Mouse (Mus musculus) hindbrain, postnatal 0 days (tissue): ENCODE data around the gene Bcl2l11. TPM values are rescaled to one million over a fixed set of nuclear protein-coding genes. Genes with fewer than 3 reads are reported as not detected.
A peak's percentile ranks its signal among the peaks of the same experiment; 100 is the strongest.

Experiments
- ATAC-seq: fragments of 200-750 bp; cut with Nextera tagmentation; 2 replicates; pipeline ENCODE4 v1.8.0; 2017; ENCODE audit warnings: mild to moderate bottlenecking, moderate TSS enrichment, moderate library complexity
- DNase-seq: peaks from one replicate; pipeline ENCODE4 v3.0.0-alpha.2; 2015; ENCODE audit warnings: low spot score
- H3K27ac ChIP-seq: fragments of 300-500 bp; sonication (generic); 2 replicates; pipeline ENCODE4 v1.5.1; 2014; ENCODE audit warnings: mild to moderate bottlenecking
- H3K27me3 ChIP-seq: fragments of 300-500 bp; sonication (generic); 2 replicates; pipeline ENCODE4 v1.6.1; 2014; ENCODE audit warnings: low read length, mixed read lengths; ENCODE audit not compliant: insufficient read depth
- H3K36me3 ChIP-seq: fragments of 300-500 bp; sonication (generic); 2 replicates; pipeline ENCODE4 v1.6.1; 2014; ENCODE audit warnings: low read length, mixed read lengths; ENCODE audit not compliant: insufficient read depth
- H3K4me1 ChIP-seq: fragments of 300-500 bp; sonication (generic); 2 replicates; pipeline ENCODE4 v1.6.1; 2014; ENCODE audit warnings: antibody characterized with exemption, low read length, mixed read lengths; ENCODE audit not compliant: insufficient read depth
- H3K4me2 ChIP-seq: fragments of 300-500 bp; sonication (generic); 2 replicates; pipeline ENCODE4 v1.6.1; 2014; ENCODE audit warnings: low read depth, mild to moderate bottlenecking, low read length, moderate library complexity, mixed read lengths
- H3K4me3 ChIP-seq: fragments of 300-500 bp; sonication (generic); 2 replicates; pipeline ENCODE4 v1.5.1; 2014; ENCODE audit warnings: low read length
- H3K9ac ChIP-seq: fragments of 300-500 bp; sonication (generic); replicated peaks from 2 replicates; pipeline ENCODE4 v1.6.1; 2014; ENCODE audit warnings: mild to moderate bottlenecking, low read length, moderate library complexity, mixed read lengths
- H3K9me3 ChIP-seq: fragments of 300-500 bp; sonication (generic); 2 replicates; pipeline ENCODE4 v1.6.1; 2016; ENCODE audit warnings: low read length, mixed read lengths
- CTCF ChIP-seq: IDR thresholded peaks from 2 replicates; pipeline ENCODE4 v1.5.1; 2016; ENCODE audit warnings: antibody characterized with exemption, control low read depth, low read depth
- WGBS: fragments of 180-500 bp; shearing (Covaris S2); extraction: QIAGEN DNeasy Blood & Tissue Kit; methylation state at CpG from one replicate; pipeline ENCODE4 v1.1.7; 2014; 5-methylcytosine and 5-hydroxymethylcytosine counted together
- polyA plus RNA-seq: library from polyadenylated mRNA; unstranded; fragments of >200 nt; fragmentation: Nextera tagmentation; extraction: Ambion mirVana; gene quantifications from 2 replicates; pipeline ENCODE4 v1.2.1, GENCODE M21; 2015
- total RNA-seq: library from RNA; depleted of rRNA; stranded (reverse); fragments of >200 nt; gene quantifications from 2 replicates; pipeline ENCODE4 v1.2.3, GENCODE M21; 2014

Bcl2l11 gene
- total and polyA plus RNA-seq, 2 experiments from 2014 or later = 7.8 to 11.3 TPM

DNA sequence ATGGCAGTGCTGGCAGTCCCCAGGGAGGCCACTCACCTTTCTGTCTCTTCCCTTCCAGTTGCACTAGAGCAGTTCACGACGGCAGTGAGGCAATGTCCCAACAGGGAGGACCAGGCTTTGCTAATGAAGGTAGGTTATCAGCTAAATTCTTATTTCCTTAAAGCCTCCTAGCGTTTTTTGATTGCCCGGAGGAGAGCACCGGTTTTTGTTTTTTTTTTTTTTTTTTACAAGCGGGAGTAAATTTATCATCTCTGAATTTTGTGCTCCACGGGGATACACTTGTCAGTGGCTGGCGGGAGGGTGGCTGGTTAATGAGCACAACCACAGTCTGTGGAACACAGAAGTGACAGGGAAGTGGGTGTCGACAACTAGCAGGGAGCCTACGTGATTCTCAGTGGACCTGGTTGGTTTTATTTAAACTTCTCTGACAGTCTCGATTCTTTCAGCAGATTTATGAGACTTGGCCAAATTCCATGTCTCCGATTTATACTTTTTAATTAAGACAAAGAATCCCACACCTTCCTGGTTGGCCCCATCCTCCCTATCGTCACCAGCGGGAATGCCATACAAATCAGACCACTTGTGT, 39.4 kb upstream of the Bcl2l11 start:
- Histone ChIP-seq H3K9me3 (no peaks in the 10 kb centered on the region), H3K36me3 (no peaks in the 10 kb centered on the region), H3K27ac (no peak overlapping the region), H3K27me3 (no peaks in the 10 kb centered on the region), H3K4me1 (no peaks in the 10 kb centered on the region), H3K9ac (no peak overlapping the region), H3K4me3 (no peak overlapping the region), H3K4me2 (no peak overlapping the region)
- DNase-seq (no peak), ATAC-seq (no peak)
- 57% methylated on average over 14 of the region's 14 CpGs for WGBS
- TF ChIP-seq CTCF = no peak

DNA sequence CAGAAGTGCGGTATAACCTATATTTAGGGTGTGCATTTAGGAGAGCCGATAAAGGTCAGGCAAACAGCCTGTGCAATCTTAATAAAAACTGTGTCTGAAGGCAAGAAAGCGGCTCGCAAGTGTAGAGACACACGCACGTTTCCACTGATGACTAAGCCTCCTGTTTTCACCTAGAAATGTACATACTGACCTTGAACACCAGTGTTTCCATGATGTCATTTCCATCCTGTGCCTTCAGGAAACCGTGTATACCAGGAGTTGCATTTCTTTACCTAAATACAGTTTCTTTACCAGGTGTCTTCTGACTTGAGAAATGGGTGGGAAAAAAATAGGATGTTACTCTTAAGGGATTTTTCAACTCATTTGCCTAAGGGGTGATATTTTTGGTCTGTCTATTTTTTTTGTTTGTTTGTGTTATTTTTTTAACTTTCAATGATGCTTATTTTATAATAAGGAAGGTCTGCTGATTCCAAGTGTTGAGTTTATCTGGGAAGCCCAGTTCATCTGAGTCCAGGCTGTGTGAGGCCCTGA, 38.8 kb upstream of the Bcl2l11 start:
- Histone ChIP-seq H3K36me3 (no peaks in the 10 kb centered on the region), H3K4me3 (no peak overlapping the region), H3K27ac (no peak overlapping the region), H3K27me3 (no peaks in the 10 kb centered on the region), H3K4me1 (no peaks in the 10 kb centered on the region), H3K9ac (no peak overlapping the region), H3K9me3 (no peaks in the 10 kb centered on the region), H3K4me2 (no peak overlapping the region)
- ATAC-seq (no peak), DNase-seq (no peak)
- TF ChIP-seq CTCF = no peak
- WGBS = 79% methylated on average over 7 of the region's 7 CpGs

DNA sequence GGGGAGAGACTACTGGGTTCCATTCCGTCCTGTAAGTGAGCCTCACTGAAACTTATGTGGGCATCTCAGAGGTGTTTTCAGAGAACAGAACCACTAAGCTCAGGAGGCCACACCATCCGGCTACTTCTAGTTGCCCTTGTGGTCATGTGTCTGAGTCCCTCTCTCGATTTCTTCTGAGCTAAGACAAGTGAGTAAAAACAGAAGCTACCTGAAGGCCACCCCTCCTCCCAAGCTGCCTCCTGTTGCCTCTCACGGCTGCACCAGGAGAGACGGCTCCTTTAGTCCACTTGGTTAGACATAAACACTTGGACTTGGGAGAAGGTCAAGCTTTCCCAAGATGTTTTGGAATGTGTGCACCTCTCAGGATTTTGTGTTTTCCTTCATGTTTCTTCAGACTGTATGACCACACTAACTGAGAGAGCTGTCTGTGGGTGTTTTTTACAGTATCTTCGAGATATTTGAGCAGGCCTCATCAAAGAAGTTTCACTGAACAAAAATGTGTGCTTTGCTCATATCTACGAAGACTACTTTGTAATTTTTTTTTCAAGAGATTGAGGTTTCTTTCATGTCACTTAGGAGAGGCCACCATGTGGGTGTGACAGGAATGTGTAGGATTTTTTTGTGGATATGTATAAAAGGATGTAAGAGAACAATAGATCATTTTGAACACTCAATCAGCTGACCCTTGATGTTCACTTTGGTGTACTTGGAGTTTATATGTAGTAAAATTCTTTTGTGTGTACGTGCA, 37.9 kb upstream of the Bcl2l11 start:
- Histone ChIP-seq H3K4me1 (no peaks in the 10 kb centered on the region), H3K36me3 (no peaks in the 10 kb centered on the region), H3K9ac (no peak overlapping the region), H3K27ac (no peak overlapping the region), H3K4me2 (no peak overlapping the region), H3K27me3 (no peaks in the 10 kb centered on the region), H3K4me3 (no peak overlapping the region), H3K9me3 (no peaks in the 10 kb centered on the region)
- no peak for DNase-seq
- no peak for ATAC-seq
- 90% methylated on average over 8 of the region's 8 CpGs for WGBS
- no peak for TF ChIP-seq CTCF

DNA sequence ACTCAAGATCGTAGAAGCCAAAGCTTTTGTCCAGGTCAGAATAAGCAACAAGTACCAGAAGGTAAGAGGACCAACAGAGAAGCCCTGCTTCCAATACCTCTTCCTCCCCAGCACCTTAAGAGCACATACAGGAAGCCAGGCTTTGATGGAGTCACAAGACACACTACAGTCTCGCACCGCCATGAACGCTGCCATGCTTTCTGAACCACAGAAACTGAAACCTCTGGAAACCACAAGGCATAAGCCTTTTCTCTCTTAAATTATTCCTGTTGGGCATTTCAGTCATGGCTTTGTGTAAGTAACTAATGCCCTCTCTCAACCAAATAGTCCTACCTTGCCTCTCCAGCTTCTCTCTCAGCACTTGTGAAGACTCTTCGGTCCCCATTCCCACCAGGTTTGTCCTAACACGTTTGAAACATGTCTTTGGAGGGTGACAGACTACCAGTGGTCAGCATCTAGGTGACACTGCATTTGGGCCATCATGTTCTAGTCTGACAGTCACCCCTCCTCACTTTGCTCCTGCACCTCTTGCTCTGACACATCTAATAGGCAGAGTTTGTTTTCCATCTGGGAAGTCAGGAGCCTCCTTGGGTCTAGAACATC, 35.5 kb upstream of the Bcl2l11 start:
- WGBS = 94% methylated on average over 6 of the region's 6 CpGs
- no peak for TF ChIP-seq CTCF
- DNase-seq = no peak

DNA sequence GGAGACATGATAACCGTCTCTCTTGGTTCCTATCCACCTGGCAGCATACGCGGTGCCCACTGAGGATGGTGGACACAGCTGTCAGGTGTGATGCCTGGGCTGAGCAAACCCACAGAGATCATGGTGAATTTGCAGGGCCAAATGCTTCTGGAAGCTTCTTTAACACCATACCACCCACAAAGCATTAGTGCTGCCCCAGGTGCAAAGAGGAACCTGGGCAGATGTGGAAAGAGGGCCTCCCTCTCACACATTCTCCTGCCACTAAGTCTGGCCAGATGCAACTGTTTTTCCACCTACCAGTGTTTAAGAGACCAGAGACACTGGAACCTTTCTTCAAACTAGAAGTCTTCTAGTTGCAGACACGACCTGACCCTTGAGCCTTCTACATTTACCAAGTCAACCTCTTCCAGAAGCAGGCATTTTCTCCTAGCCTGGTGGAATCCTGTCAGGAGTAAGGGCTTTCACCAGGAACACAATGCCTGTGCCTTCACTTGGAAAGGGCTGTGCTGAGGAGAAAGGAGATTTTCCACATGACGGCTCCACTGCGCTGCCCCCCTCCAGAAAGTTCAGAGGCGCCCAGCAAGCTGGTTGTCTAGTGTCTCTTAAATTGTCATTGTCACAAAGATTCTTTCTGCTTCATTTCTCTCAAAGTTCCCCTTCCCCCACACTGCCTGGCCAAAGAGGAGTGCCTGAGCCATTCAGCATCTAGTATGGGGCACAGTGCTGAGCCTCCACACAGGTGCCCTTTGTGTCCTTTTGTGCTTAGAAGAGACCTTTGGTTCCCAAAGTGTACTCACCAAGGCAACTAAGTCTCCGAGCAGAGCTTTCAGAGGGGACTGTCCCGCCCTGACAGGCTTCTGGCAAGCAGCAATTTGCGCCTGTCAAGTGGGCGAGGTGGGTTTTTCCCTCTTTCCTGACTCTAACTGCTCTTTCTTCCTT, 34.1 kb upstream of the Bcl2l11 start:
- DNase-seq = peak; percentile 10
- Histone ChIP-seq H3K9me3 (no peaks in the 10 kb centered on the region), H3K4me2 (no peak overlapping the region), H3K4me1 (no peaks in the 10 kb centered on the region), H3K27ac (no peak overlapping the region), H3K36me3 (no peaks in the 10 kb centered on the region), H3K27me3 (no peaks in the 10 kb centered on the region), H3K4me3 (no peak overlapping the region), H3K9ac (no peak overlapping the region)
- WGBS = 46% methylated on average over 11 of the region's 11 CpGs
- no peak for TF ChIP-seq CTCF
- ATAC-seq = 0 out of 2 replicates have a peak, but pooled peaks have one; percentile 32

More for the DNA sequence above, 35.5 kb upstream of the Bcl2l11 start:
- H3K9ac ChIP-seq = no peak overlapping the region
- no peaks in the 10 kb centered on the region for H3K36me3 ChIP-seq
- no peak overlapping the region for H3K4me3 ChIP-seq
- ATAC-seq = no peak
- no peaks in the 10 kb centered on the region for H3K4me1 ChIP-seq
- H3K27ac ChIP-seq = no peak overlapping the region
- no peak overlapping the region for H3K4me2 ChIP-seq
- H3K9me3 ChIP-seq = no peaks in the 10 kb centered on the region
- no peaks in the 10 kb centered on the region for H3K27me3 ChIP-seq

DNA sequence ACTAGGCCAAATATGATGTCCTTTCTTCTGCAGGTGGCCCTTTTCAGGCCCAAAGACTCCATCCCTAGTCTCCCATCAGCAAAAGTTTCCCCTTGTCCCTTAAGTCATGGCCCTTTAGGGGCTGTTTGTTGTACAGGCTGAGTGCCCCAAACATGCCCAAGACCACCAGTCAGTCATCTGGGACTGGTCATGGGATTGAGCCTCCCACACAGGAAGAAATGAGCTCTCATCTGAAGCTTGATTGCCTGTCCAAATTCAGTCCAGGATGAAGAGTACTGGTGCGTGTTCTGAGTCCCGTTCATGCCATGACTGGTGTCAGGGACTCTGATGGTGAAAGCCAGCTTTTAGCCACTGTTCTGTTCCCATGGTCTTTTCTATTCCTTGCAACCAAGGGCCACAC, 33.4 kb upstream of the Bcl2l11 start:
- 49% methylated on average over 2 of the region's 2 CpGs for WGBS
- H3K36me3 ChIP-seq = no peaks in the 10 kb centered on the region
- DNase-seq (no peak), ATAC-seq (no peak)
- no peak overlapping the region for H3K4me3 ChIP-seq
- no peak overlapping the region for H3K9ac ChIP-seq
- no peaks in the 10 kb centered on the region for H3K9me3 ChIP-seq
- no peak overlapping the region for H3K27ac ChIP-seq
- H3K4me1 ChIP-seq = no peaks in the 10 kb centered on the region
- no peak for TF ChIP-seq CTCF
- no peak overlapping the region for H3K4me2 ChIP-seq
- H3K27me3 ChIP-seq = no peaks in the 10 kb centered on the region
